Mouse (Mus musculus) hindbrain, postnatal 0 days (tissue): Measurements from ENCODE around the gene Stag3. TPM values are rescaled to one million over a fixed set of nuclear protein-coding genes. Genes with fewer than 3 reads are reported as not detected.
A peak's percentile ranks its signal among the peaks of the same experiment; 100 is the strongest.

Experiments
- ATAC-seq: fragments of 200-750 bp; cut with Nextera tagmentation; 2 replicates; pipeline ENCODE4 v1.8.0; 2017; ENCODE audit warnings: mild to moderate bottlenecking, moderate TSS enrichment, moderate library complexity
- DNase-seq: peaks from one replicate; pipeline ENCODE4 v3.0.0-alpha.2; 2015; ENCODE audit warnings: low spot score
- H3K27ac ChIP-seq: fragments of 300-500 bp; sonication (generic); 2 replicates; pipeline ENCODE4 v1.5.1; 2014; ENCODE audit warnings: mild to moderate bottlenecking
- H3K27me3 ChIP-seq: fragments of 300-500 bp; sonication (generic); 2 replicates; pipeline ENCODE4 v1.6.1; 2014; ENCODE audit warnings: low read length, mixed read lengths; ENCODE audit not compliant: insufficient read depth
- H3K36me3 ChIP-seq: fragments of 300-500 bp; sonication (generic); 2 replicates; pipeline ENCODE4 v1.6.1; 2014; ENCODE audit warnings: low read length, mixed read lengths; ENCODE audit not compliant: insufficient read depth
- H3K4me1 ChIP-seq: fragments of 300-500 bp; sonication (generic); 2 replicates; pipeline ENCODE4 v1.6.1; 2014; ENCODE audit warnings: antibody characterized with exemption, low read length, mixed read lengths; ENCODE audit not compliant: insufficient read depth
- H3K4me2 ChIP-seq: fragments of 300-500 bp; sonication (generic); 2 replicates; pipeline ENCODE4 v1.6.1; 2014; ENCODE audit warnings: low read depth, mild to moderate bottlenecking, low read length, moderate library complexity, mixed read lengths
- H3K4me3 ChIP-seq: fragments of 300-500 bp; sonication (generic); 2 replicates; pipeline ENCODE4 v1.5.1; 2014; ENCODE audit warnings: low read length
- H3K9ac ChIP-seq: fragments of 300-500 bp; sonication (generic); replicated peaks from 2 replicates; pipeline ENCODE4 v1.6.1; 2014; ENCODE audit warnings: mild to moderate bottlenecking, low read length, moderate library complexity, mixed read lengths
- H3K9me3 ChIP-seq: fragments of 300-500 bp; sonication (generic); 2 replicates; pipeline ENCODE4 v1.6.1; 2016; ENCODE audit warnings: low read length, mixed read lengths
- CTCF ChIP-seq: IDR thresholded peaks from 2 replicates; pipeline ENCODE4 v1.5.1; 2016; ENCODE audit warnings: antibody characterized with exemption, control low read depth, low read depth
- WGBS: fragments of 180-500 bp; shearing (Covaris S2); extraction: QIAGEN DNeasy Blood & Tissue Kit; methylation state at CpG from one replicate; pipeline ENCODE4 v1.1.7; 2014; 5-methylcytosine and 5-hydroxymethylcytosine counted together
- polyA plus RNA-seq: library from polyadenylated mRNA; unstranded; fragments of >200 nt; fragmentation: Nextera tagmentation; extraction: Ambion mirVana; gene quantifications from 2 replicates; pipeline ENCODE4 v1.2.1, GENCODE M21; 2015
- total RNA-seq: library from RNA; depleted of rRNA; stranded (reverse); fragments of >200 nt; gene quantifications from 2 replicates; pipeline ENCODE4 v1.2.3, GENCODE M21; 2014; rRNA removed

Gene Stag3
- total RNA-seq: 8.7 and 9.8 TPM in 2 replicates
- 7.3 and 7.8 TPM in 2 replicates for polyA plus RNA-seq

GRCm38 (mm10) chr5:138279585-138280424 is at the start of gene Stag3, which contains the start of the genes Gm43720 and Gpc2:
Stag3 (plus strand) TSS chr5:138280240.
Gm43720 (minus strand) TSS chr5:138279958.
Gpc2 (minus strand) TSS chr5:138280005.
- Histone ChIP-seq H3K27me3 (no peaks in the 10 kb centered on the region), H3K4me2 (peak within 1 kb of the TSS; percentile 70), H3K9ac (peak within 1 kb of the TSS; percentile 62), H3K9me3 (no peaks in the 10 kb centered on the region), H3K4me3 (peak within 1 kb of the TSS; percentile 66), H3K27ac (peak within 1 kb of the TSS; percentile 63; the same call in 1 of the 2 replicates), H3K36me3 (no peaks in the 10 kb centered on the region), H3K4me1 (no peaks in the 10 kb centered on the region; the same call in 1 of the 2 replicates)
- WGBS: under 1% methylated on average over 56 of the region's 56 CpGs
- ATAC-seq (peak; percentile 99), DNase-seq (peak; percentile 98)
- TF ChIP-seq CTCF: peak; percentile 24; the same call in 1 of the 2 replicates

GRCm38 (mm10) chr5:138233778-138234177 is 46.3 kb upstream of the Stag3 start:
- no peak overlapping the region for H3K4me2 ChIP-seq
- no peaks in the 10 kb centered on the region for H3K4me1 ChIP-seq
- ATAC-seq (no peak), DNase-seq (no peak)
- no peaks in the 10 kb centered on the region for H3K36me3 ChIP-seq
- no peaks in the 10 kb centered on the region for H3K9me3 ChIP-seq
- no peaks in the 10 kb centered on the region for H3K27me3 ChIP-seq
- H3K27ac ChIP-seq: no peak overlapping the region
- WGBS: 87% methylated on average over 2 of the region's 2 CpGs
- H3K9ac ChIP-seq: no peak overlapping the region
- no peak overlapping the region for H3K4me3 ChIP-seq
- TF ChIP-seq CTCF: no peak

GRCm38 (mm10) chr5:138234224-138234623 is 45.8 kb upstream of the Stag3 start:
- no peak for DNase-seq
- Histone ChIP-seq H3K9me3 (no peaks in the 10 kb centered on the region), H3K36me3 (no peaks in the 10 kb centered on the region), H3K9ac (no peak overlapping the region), H3K4me3 (no peak overlapping the region), H3K27ac (no peak overlapping the region), H3K4me2 (no peak overlapping the region), H3K27me3 (no peaks in the 10 kb centered on the region), H3K4me1 (no peaks in the 10 kb centered on the region)
- no peak for TF ChIP-seq CTCF
- no peak for ATAC-seq

GRCm38 (mm10) chr5:138241511-138241910 is 38.5 kb upstream of the Stag3 start:
- ATAC-seq (no peak), DNase-seq (no peak)
- no peaks in the 10 kb centered on the region for H3K36me3 ChIP-seq
- no peaks in the 10 kb centered on the region for H3K4me1 ChIP-seq
- no peak overlapping the region for H3K4me3 ChIP-seq
- H3K27ac ChIP-seq: no peak overlapping the region
- no peak overlapping the region for H3K4me2 ChIP-seq
- 43% methylated on average over 2 of the region's 2 CpGs for WGBS
- no peaks in the 10 kb centered on the region for H3K9me3 ChIP-seq
- no peaks in the 10 kb centered on the region for H3K27me3 ChIP-seq
- H3K9ac ChIP-seq: no peak overlapping the region
- TF ChIP-seq CTCF: no peak

- Histone ChIP-seq H3K4me3 (no peak overlapping the region), H3K27me3 (no peaks in the 10 kb centered on the region), H3K36me3 (no peaks in the 10 kb centered on the region), H3K27ac (no peak overlapping the region), H3K9ac (no peak overlapping the region), H3K4me2 (no peak overlapping the region), H3K4me1 (peaks cover 2% of the 10 kb centered on the region), H3K9me3 (no peaks in the 10 kb centered on the region)
- ATAC-seq (no peak), DNase-seq (no peak)
- 86% methylated on average over 12 of the region's 12 CpGs for WGBS
- TF ChIP-seq CTCF: no peak
Observed at GRCm38 (mm10) chr5:138251144-138251543, 28.9 kb upstream of the Stag3 start.

GRCm38 (mm10) chr5:138253061-138253460 is 27.0 kb upstream of the Stag3 start:
- H3K9ac ChIP-seq: no peak overlapping the region
- no peaks in the 10 kb centered on the region for H3K27me3 ChIP-seq
- ATAC-seq: no peak
- peaks cover 6% of the 10 kb centered on the region for H3K4me1 ChIP-seq
- H3K9me3 ChIP-seq: no peaks in the 10 kb centered on the region
- no peak overlapping the region for H3K27ac ChIP-seq
- WGBS: 92% methylated on average over 3 of the region's 3 CpGs
- DNase-seq: no peak
- no peak overlapping the region for H3K4me3 ChIP-seq
- H3K36me3 ChIP-seq: no peaks in the 10 kb centered on the region
- no peak overlapping the region for H3K4me2 ChIP-seq
- no peak for TF ChIP-seq CTCF
